Mouse (Mus musculus) central nervous system, embryonic 18 days (tissue): ENCODE data around the gene Rasal3. TPM values are rescaled to one million over a fixed set of nuclear protein-coding genes. Genes with fewer than 3 reads are reported as not detected.

Experiments used
- polyA plus RNA-seq: library from polyadenylated mRNA; depleted of rRNA; stranded (reverse); fragments of >200 nt; gene quantifications from 2 replicates; pipeline ENCODE4 v1.2.3, GENCODE M21; 2012; rRNA removed

Gene Rasal3
- polyA plus RNA-seq = 0.52 and 0.70 TPM in 2 replicates

GRCm38 (mm10) chr17:32403417-32403816, at the start of gene Rasal3:
Gene Rasal3 (minus strand): TSS chr17:32403583.

GRCm38 (mm10) chr17:32452482-32452881, 49.1 kb upstream of the Rasal3 start, which contains the start of gene Cyp4f39:
Gene Cyp4f39 (plus strand): TSS chr17:32452723.

GRCm38 (mm10) chr17:32424034-32424433, 20.7 kb upstream of the Rasal3 start, which contains the start of gene Pglyrp2:
Gene Pglyrp2 (minus strand): TSS chr17:32424167.

GRCm38 (mm10) chr17:32389101-32389659, 14.2 kb downstream of the Rasal3 start, which contains the start of gene Wiz:
Gene Wiz (minus strand): TSS chr17:32389439.

GRCm38 (mm10) chr17:32350382-32350983, 52.9 kb downstream of the Rasal3 start, which contains the start of gene Akap8l:
Gene Akap8l (minus strand): TSS chr17:32350607.

Other genes with a start within 250 kb of the Rasal3 start
- gene Notch3, start 236.7 kb downstream of the Rasal3 start, polyA plus RNA-seq = 14.8 and 16.8 TPM in 2 replicates
- gene Ephx3, start 214.0 kb downstream of the Rasal3 start, polyA plus RNA-seq = 0.27 and 0.44 TPM in 2 replicates
- gene Brd4, start 118.9 kb downstream of the Rasal3 start, polyA plus RNA-seq = 30.6 and 37.0 TPM in 2 replicates
- 114 and 115 TPM in 2 replicates for gene Akap8, start 82.3 kb downstream of the Rasal3 start, polyA plus RNA-seq
- gene Akap8l, start 53.0 kb downstream of the Rasal3 start, polyA plus RNA-seq = 193 and 199 TPM in 2 replicates
- gene Wiz, start 14.1 kb downstream of the Rasal3 start, polyA plus RNA-seq = 56.9 and 67.6 TPM in 2 replicates
- not detected in 2 replicates for gene Pglyrp2, start 20.6 kb upstream of the Rasal3 start, polyA plus RNA-seq
- 0.60 and 0.65 TPM in 2 replicates for gene Cyp4f39, start 49.1 kb upstream of the Rasal3 start, polyA plus RNA-seq
- 10.0 and 11.0 TPM in 2 replicates for gene Cyp4f17, start 102.5 kb upstream of the Rasal3 start, polyA plus RNA-seq
- 18.8 and 21.6 TPM in 2 replicates for gene Cyp4f16, start 133.0 kb upstream of the Rasal3 start, polyA plus RNA-seq
- not detected in 2 replicates for gene Cyp4f37, start 217.7 kb upstream of the Rasal3 start, polyA plus RNA-seq